Mouse (Mus musculus) left cerebral cortex, adult 2 months (tissue): ENCODE measurements around the gene Arl6ip4. TPM values are rescaled to one million over a fixed set of nuclear protein-coding genes. Genes with fewer than 3 reads are reported as not detected.
A peak's percentile ranks its signal among the peaks of the same experiment; 100 is the strongest.

Experiments used
- DNase-seq, 2 experiments: peaks; one replicate each; pipeline ENCODE4 v3.0.0; 2021 to 2022; ENCODE audit warnings: low spot score in 2 of 2, mixed read lengths in 1 of 2; ENCODE audit errors: extremely low spot score in 1 of 2
- H3K27ac ChIP-seq: fragments of 200-600 bp; 2 replicates; pipeline ENCODE4 v1.8.1; 2022
- H3K4me3 ChIP-seq: fragments of 200-600 bp; 2 replicates; pipeline ENCODE4 v1.8.1; 2022
- CTCF ChIP-seq: fragments of 200-600 bp; IDR thresholded peaks from 2 replicates; pipeline ENCODE4 v1.8.1; 2022; ENCODE audit warnings: antibody characterized with exemption, mild to moderate bottlenecking, moderate library complexity
- intact Hi-C: fragments of 180-260 bp; cut with DNase I; formaldehyde crosslinking; loops from one replicate; pipeline ENCODE4 v1.15.1; 2025
- total RNA-seq, 2 experiments: library from RNA; stranded (reverse); gene quantifications; 2 replicates each; pipeline ENCODE4 v1.2.3; 2021

The Arl6ip4 gene
- total RNA-seq, 2 experiments from 2014 or later: 46.7 to 52.1 TPM

GRCm38 (mm10) chr5:124082447-124082846, 33.4 kb upstream of the Arl6ip4 start:
- intact Hi-C loops: no loop called here
- H3K27ac ChIP-seq: no peak overlapping the region
- TF ChIP-seq CTCF: no peak
- no peak overlapping the region for H3K4me3 ChIP-seq
- DNase-seq: no peak

GRCm38 (mm10) chr5:124082941-124083688, 32.8 kb upstream of the Arl6ip4 start:
- intact Hi-C loops: no loop called here
- Histone ChIP-seq H3K27ac (no peak overlapping the region), H3K4me3 (no peak overlapping the region)
- DNase-seq: no peak
- TF ChIP-seq CTCF: no peak

GRCm38 (mm10) chr5:124083850-124084587, 31.9 kb upstream of the Arl6ip4 start:
- DNase-seq: no peak
- peak overlapping the region; percentile 57 for H3K27ac ChIP-seq
- intact Hi-C loops: loop anchor here (2.0 kb wide), 1 partner anchor 135 kb away; no protein-coding TSS in a partner anchor
- no peak overlapping the region for H3K4me3 ChIP-seq
- no peak for TF ChIP-seq CTCF

- peak; percentile 96 for TF ChIP-seq CTCF
- peak; percentile 82 to 85 for DNase-seq
- no peak overlapping the region for H3K4me3 ChIP-seq
- intact Hi-C loops: loop anchor here (1.0 to 2.0 kb wide), 2 partner anchors 84 to 136 kb away; no protein-coding TSS in a partner anchor
- peak overlapping the region; percentile 58 for H3K27ac ChIP-seq
Observed at GRCm38 (mm10) chr5:124084588-124085173, 31.2 kb upstream of the Arl6ip4 start.

GRCm38 (mm10) chr5:124085513-124085912, 30.4 kb upstream of the Arl6ip4 start:
- no peak overlapping the region for H3K4me3 ChIP-seq
- H3K27ac ChIP-seq: peak overlapping the region; percentile 58
- no peak for TF ChIP-seq CTCF
- no peak for DNase-seq
- intact Hi-C loops: loop anchor here (1.0 to 2.0 kb wide), 2 partner anchors 85 to 137 kb away; no protein-coding TSS in a partner anchor

- DNase-seq: no peak
- TF ChIP-seq CTCF: no peak
- intact Hi-C loops: no loop called here
- Histone ChIP-seq H3K27ac (peak overlapping the region; percentile 26; the same call in 1 of the 2 replicates), H3K4me3 (no peak overlapping the region)
Observed at GRCm38 (mm10) chr5:124086876-124087275, 29.0 kb upstream of the Arl6ip4 start.

GRCm38 (mm10) chr5:124089868-124090267, 26.0 kb upstream of the Arl6ip4 start:
- intact Hi-C loops: no loop called here
- Histone ChIP-seq H3K27ac (no peak overlapping the region), H3K4me3 (no peak overlapping the region)
- no peak for DNase-seq
- no peak for TF ChIP-seq CTCF

GRCm38 (mm10) chr5:124091951-124092406, 23.9 kb upstream of the Arl6ip4 start:
- intact Hi-C loops: no loop called here
- Histone ChIP-seq H3K27ac (no peak overlapping the region), H3K4me3 (no peak overlapping the region)
- DNase-seq: no peak
- no peak for TF ChIP-seq CTCF

GRCm38 (mm10) chr5:124093120-124093794, 22.6 kb upstream of the Arl6ip4 start:
- intact Hi-C loops: no loop called here
- DNase-seq: peak; percentile 69 to 87
- H3K27ac ChIP-seq: peak overlapping the region; percentile 88
- TF ChIP-seq CTCF: no peak
- H3K4me3 ChIP-seq: peak overlapping the region; percentile 57

- intact Hi-C loops: no loop called here
- TF ChIP-seq CTCF: no peak
- no peak for DNase-seq
- peak overlapping the region; percentile 57 for H3K4me3 ChIP-seq
- H3K27ac ChIP-seq: peak overlapping the region; percentile 88
Observed at GRCm38 (mm10) chr5:124093852-124094604, 21.9 kb upstream of the Arl6ip4 start.
